ENCODE assay signal across 9 mouse cellular contexts in the genomic region with DNA sequence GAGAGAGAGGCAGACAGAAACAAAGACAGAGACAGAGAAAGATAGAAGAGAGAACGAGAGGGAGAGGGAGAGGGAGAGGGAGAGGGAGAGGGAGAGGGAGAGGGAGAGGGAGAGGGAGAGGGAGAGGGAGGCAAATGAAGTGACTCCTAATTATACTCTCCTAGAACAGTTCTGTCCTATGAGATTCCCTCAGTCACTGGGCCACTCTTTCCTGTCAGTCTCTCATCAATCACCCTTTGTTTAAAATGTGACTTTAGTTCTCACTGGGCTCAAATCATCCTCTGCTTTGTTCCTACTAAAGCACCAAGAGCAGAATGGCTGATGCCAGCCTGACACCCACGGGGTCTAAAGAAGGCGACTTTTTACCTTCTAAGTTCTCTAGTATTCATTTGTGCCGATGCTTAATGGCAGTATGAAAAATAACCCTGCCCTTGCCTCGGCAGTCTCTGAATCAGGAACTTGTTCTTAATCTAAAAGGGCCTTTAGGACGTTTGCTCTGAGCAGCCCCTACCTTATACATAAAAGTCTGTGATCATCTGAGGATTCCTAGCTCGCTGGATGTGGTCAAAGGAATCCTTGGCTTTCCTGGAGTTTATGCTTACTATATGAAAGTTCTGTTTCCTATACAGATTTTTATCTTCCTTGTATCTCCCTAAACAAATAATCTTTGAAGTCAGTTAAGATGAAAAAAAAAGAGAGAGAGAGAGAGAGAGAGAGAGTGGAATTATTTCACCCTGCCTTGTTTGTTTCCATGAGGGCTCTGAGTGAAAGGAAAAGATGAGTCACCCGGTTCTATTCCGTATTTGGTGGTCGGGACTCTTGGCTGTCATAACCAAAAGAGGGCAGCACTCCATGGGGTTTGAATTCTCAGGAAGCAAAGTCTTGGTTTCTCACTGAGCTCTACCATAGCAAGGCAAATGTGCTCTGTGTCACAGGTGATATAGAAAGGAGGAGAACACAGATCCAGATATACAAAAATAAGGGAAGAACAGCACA. TPM values are rescaled to one million over a fixed set of nuclear protein-coding genes. Genes with fewer than 3 reads are reported as not detected.
DNase-seq lines count a peak whose midpoint lies in the region; ATAC-seq and TF ChIP-seq lines count a peak whose summit lies in the region.
"Had no signal": no experiment of that assay in that cellular context is flagged by ENCODE, and none has a peak within 500 bp of the region (broad histone marks: within the 10 kb centered on the region; RNA-seq: fewer than 3 reads in every experiment).

No protein-coding gene starts in this region.

- no peaks in the 10 kb centered on the region for H3K9me3 ChIP-seq in forebrain, embryonic 13.5 days (replicated peaks)
- H3K9me3 ChIP-seq in forebrain, embryonic 11.5 days (ENCODE audit: control insufficient read depth, low read length): no peaks in the 10 kb centered on the region
- H3K9me3 ChIP-seq: G1E had no signal

- no peak overlapping the region for H3K9ac ChIP-seq in forebrain, embryonic 13.5 days
- H3K9ac ChIP-seq in forebrain, embryonic 11.5 days (ENCODE audit: low read length): no peak overlapping the region

- no peak for TF ChIP-seq CTCF in small intestine, adult 2 months (IDR thresholded peaks at IDR 0.05; ENCODE audit: extremely low read depth, insufficient read length, insufficient replicate concordance, low read depth, low read length)

- no peak for DNase-seq in forebrain, embryonic 11.5 days (ENCODE audit: low spot score)
- DNase-seq in c-Kit-positive CD71-negative TER-119-negative erythroid progenitor cells, embryonic 14.5 days (ENCODE audit: low read depth): peak; percentile 68
- peak; percentile 33 for DNase-seq in gastrocnemius, postnatal 25 days
- peak; percentile 89 for DNase-seq in induced T-regulatory cell, adult 2 months (ENCODE audit: low read depth)
- peak; percentile 58 for DNase-seq in left cerebral cortex, adult 11 months (ENCODE audit: low spot score)

- no peak overlapping the region for H3K27ac ChIP-seq in forebrain, embryonic 13.5 days
- no peak overlapping the region for H3K27ac ChIP-seq in forebrain, embryonic 11.5 days (ENCODE audit: low read depth, low read length)
- H3K27ac ChIP-seq in small intestine, adult 2 months (ENCODE audit: insufficient read depth, low read depth, low read length): peak overlapping the region; percentile 67

- H3K36me3 ChIP-seq in forebrain, embryonic 13.5 days (ENCODE audit: poor library complexity, severe bottlenecking): no peaks in the 10 kb centered on the region
- no peaks in the 10 kb centered on the region for H3K36me3 ChIP-seq in forebrain, embryonic 11.5 days (ENCODE audit: control insufficient read depth, insufficient read depth, low read length)
- no peaks in the 10 kb centered on the region for H3K36me3 ChIP-seq in small intestine, adult 2 months (ENCODE audit: control insufficient read depth, insufficient read depth, low read length)
- H3K36me3 ChIP-seq: G1E had no signal

- no peak for TF ChIP-seq POLR2A in small intestine, adult 2 months (IDR thresholded peaks at IDR 0.05; ENCODE audit: low read depth, low read length)

- H3K27me3 ChIP-seq in forebrain, embryonic 13.5 days: no peaks in the 10 kb centered on the region
- no peaks in the 10 kb centered on the region for H3K27me3 ChIP-seq in forebrain, embryonic 11.5 days (ENCODE audit: control insufficient read depth, insufficient read depth, low read length)
- no peaks in the 10 kb centered on the region for H3K27me3 ChIP-seq in small intestine, adult 2 months (ENCODE audit: control insufficient read depth, insufficient read depth, low read length)

- no peak overlapping the region for H3K4me3 ChIP-seq in forebrain, embryonic 13.5 days
- no peak overlapping the region for H3K4me3 ChIP-seq in forebrain, embryonic 11.5 days (ENCODE audit: low read depth, low read length)
- no peak overlapping the region for H3K4me3 ChIP-seq in small intestine, adult 2 months (ENCODE audit: low read depth, low read length)

- WGBS in forebrain, embryonic 13.5 days: 48% methylated on average over 10 of the region's 10 CpGs
- WGBS in forebrain, embryonic 11.5 days: 46% methylated on average over 9 of the region's 10 CpGs
- 17% methylated on average over 9 of the region's 10 CpGs for WGBS in small intestine, adult 2 months

- no peak overlapping the region for H3K4me2 ChIP-seq in forebrain, embryonic 13.5 days
- H3K4me2 ChIP-seq in forebrain, embryonic 11.5 days (ENCODE audit: low read depth, low read length, severe bottlenecking): no peak overlapping the region

- ATAC-seq in forebrain, embryonic 13.5 days: peak; percentile 63; the same call in 1 of the 2 replicates
- no peak for ATAC-seq in forebrain, embryonic 11.5 days (replicated peaks; ENCODE audit: low FRiP score)
- ATAC-seq in megakaryocyte progenitor cell, adult 5-6 weeks (replicated peaks; ENCODE audit: poor library complexity): peak; percentile 88

- H3K4me1 ChIP-seq in forebrain, embryonic 13.5 days: no peaks in the 10 kb centered on the region
- no peaks in the 10 kb centered on the region for H3K4me1 ChIP-seq in forebrain, embryonic 11.5 days (replicated peaks; ENCODE audit: control insufficient read depth, insufficient read depth, low read length)
- H3K4me1 ChIP-seq in small intestine, adult 2 months (ENCODE audit: control insufficient read depth, insufficient read depth, insufficient read length, low read length): no peaks in the 10 kb centered on the region

RNA-seq across cellular contexts. Expression of a gene that starts 20.2 kb away (rescaled TPM):
- not detected in 2 replicates for polyA plus RNA-seq in forebrain, embryonic 13.5 days (2015; fragmentation: Nextera tagmentation; extraction: Ambion mirVana)
- not detected in 2 replicates for polyA plus RNA-seq in forebrain, embryonic 11.5 days (2014; fragmentation: Nextera tagmentation; extraction: Ambion mirVana)
- not detected for total RNA-seq in gastrocnemius, postnatal 25 days (2021)
- total RNA-seq in megakaryocyte progenitor cell, adult 5-6 weeks (2015): 2.9 and 3.3 TPM in 2 replicates
- 1.5 and 2.0 TPM in 2 replicates for total RNA-seq in megakaryocyte progenitor cell, adult 5-6 weeks (2017)
- polyA plus RNA-seq in small intestine, adult 2 months (2012; rRNA removed): 0.04 TPM in 2 replicates
- polyA plus RNA-seq: G1E had no signal
